Mouse (Mus musculus) ES-Bruce4 (cell line): ENCODE measurements around the gene Nup153. TPM values are rescaled to one million over a fixed set of nuclear protein-coding genes. Genes with fewer than 3 reads are reported as not detected.

Experiments used
- H3K27ac ChIP-seq: 2 replicates; pipeline ENCODE4 v1.5.1; 2012; ENCODE audit warnings: low read length, inconsistent platforms; ENCODE audit not compliant: insufficient read depth
- H3K27me3 ChIP-seq: 2 replicates; pipeline ENCODE4 v1.6.1; 2012; ENCODE audit warnings: mild to moderate bottlenecking, low read length, inconsistent platforms; ENCODE audit not compliant: control insufficient read depth, poor library complexity, insufficient read depth, severe bottlenecking
- H3K36me3 ChIP-seq: 2 replicates; pipeline ENCODE4 v1.6.1; 2012; ENCODE audit warnings: inconsistent platforms, mild to moderate bottlenecking, low read length, moderate library complexity; ENCODE audit not compliant: control insufficient read depth, poor library complexity, insufficient read depth, severe bottlenecking
- H3K4me1 ChIP-seq: one replicate; pipeline ENCODE4 v1.8.1; 2011; ENCODE audit warnings: low read length; ENCODE audit not compliant: control insufficient read depth, insufficient read depth
- H3K4me3 ChIP-seq: 2 replicates; pipeline ENCODE4 v1.5.1; 2011; ENCODE audit warnings: low read depth, mild to moderate bottlenecking, low read length
- H3K9ac ChIP-seq: 2 replicates; pipeline ENCODE4 v1.6.1; 2012; ENCODE audit warnings: low read depth, mild to moderate bottlenecking, inconsistent platforms; ENCODE audit not compliant: poor library complexity, severe bottlenecking
- H3K9me3 ChIP-seq: replicated peaks from 2 replicates; pipeline ENCODE4 v1.6.1; 2012; ENCODE audit warnings: mild to moderate bottlenecking, low read length, inconsistent platforms; ENCODE audit not compliant: control insufficient read depth, poor library complexity, insufficient read depth, severe bottlenecking
- CTCF ChIP-seq: IDR thresholded peaks from one replicate; pipeline ENCODE4 v1.8.1; 2011; ENCODE audit warnings: low read depth, low read length
- EP300 ChIP-seq: IDR thresholded peaks from 2 replicates; pipeline ENCODE4 v1.6.1; 2011; ENCODE audit warnings: low read depth, low read length; ENCODE audit not compliant: insufficient read depth
- POLR2A ChIP-seq: IDR thresholded peaks from one replicate; pipeline ENCODE4 v1.8.1; 2011; ENCODE audit warnings: low read length; ENCODE audit not compliant: insufficient read depth
- polyA plus RNA-seq: library from polyadenylated mRNA; stranded (reverse); fragments of >200 nt; gene quantifications from 2 replicates; pipeline ENCODE4 v1.2.4, GENCODE M21; 2011; ENCODE audit warnings: low read depth; ENCODE audit not compliant: missing spikeins, insufficient read depth, insufficient read length

Nup153 gene
- polyA plus RNA-seq, 1 experiment, result 232 TPM

DNA sequence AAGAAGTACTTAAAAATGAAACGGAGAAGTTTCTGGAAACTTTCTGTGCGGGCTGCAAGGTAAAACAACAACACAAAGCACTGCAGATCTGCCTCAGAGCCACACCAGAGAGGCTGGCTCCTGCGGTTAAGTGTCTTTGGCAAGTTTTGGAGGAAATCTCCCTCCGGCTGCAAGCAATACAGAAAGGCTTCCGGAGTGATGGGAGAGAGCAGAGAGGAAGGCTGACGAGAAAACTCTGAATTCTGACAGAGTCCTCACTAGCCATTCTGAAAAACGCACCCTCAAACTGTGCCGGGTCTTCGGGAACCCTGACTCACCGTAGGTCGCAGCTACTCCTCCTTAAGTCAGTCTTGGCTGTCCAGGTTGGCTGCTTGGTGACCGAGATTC is 8.7 kb upstream of the Nup153 start:
- Histone ChIP-seq H3K36me3 (no peaks in the 10 kb centered on the region), H3K9me3 (no peaks in the 10 kb centered on the region), H3K4me1 (peaks cover 2% of the 10 kb centered on the region), H3K4me3 (peak overlapping the region; percentile 51), H3K27ac (0 out of 2 replicates have a peak overlapping the region, but pooled peaks have one; percentile 9), H3K9ac (peak overlapping the region; percentile 19), H3K27me3 (no peaks in the 10 kb centered on the region)
- no peak for TF ChIP-seq POLR2A

- no peaks in the 10 kb centered on the region for H3K9me3 ChIP-seq
- TF ChIP-seq POLR2A (no peak), EP300 (no peak), CTCF (peak; percentile 3)
- peak overlapping the region; percentile 12; the same call in 1 of the 2 replicates for H3K27ac ChIP-seq
- H3K4me1 ChIP-seq, result peaks cover 2% of the 10 kb centered on the region
- peak overlapping the region; percentile 19 for H3K9ac ChIP-seq
- no peaks in the 10 kb centered on the region for H3K36me3 ChIP-seq
- peak overlapping the region; percentile 51 for H3K4me3 ChIP-seq
- no peaks in the 10 kb centered on the region for H3K27me3 ChIP-seq
Observed at GRCm38 (mm10) chr13:46735808-46736478, 8.2 kb upstream of the Nup153 start.

- Histone ChIP-seq H3K27me3 (no peaks in the 10 kb centered on the region), H3K9me3 (no peaks in the 10 kb centered on the region), H3K27ac (peak overlapping the region; percentile 12; the same call in 1 of the 2 replicates), H3K4me3 (0 out of 2 replicates have a peak overlapping the region, but pooled peaks have one; percentile 51), H3K9ac (peak overlapping the region; percentile 19), H3K36me3 (no peaks in the 10 kb centered on the region), H3K4me1 (peaks cover 2% of the 10 kb centered on the region)
- TF ChIP-seq EP300 (no peak), POLR2A (no peak), CTCF (no peak)
Observed at GRCm38 (mm10) chr13:46735219-46735807, 7.6 kb upstream of the Nup153 start.

GRCm38 (mm10) chr13:46729998-46730397 is 2.3 kb upstream of the Nup153 start:
- Histone ChIP-seq H3K9ac (no peak overlapping the region), H3K4me1 (no peaks in the 10 kb centered on the region), H3K4me3 (no peak overlapping the region), H3K27me3 (no peaks in the 10 kb centered on the region), H3K27ac (no peak overlapping the region), H3K36me3 (no peaks in the 10 kb centered on the region; the same call in 1 of the 2 replicates), H3K9me3 (no peaks in the 10 kb centered on the region)
- TF ChIP-seq CTCF (no peak), EP300 (no peak), POLR2A (no peak)

GRCm38 (mm10) chr13:46728411-46728810 is 671 bp upstream of the Nup153 start:
- TF ChIP-seq EP300 (no peak), CTCF (no peak), POLR2A (no peak)
- no peaks in the 10 kb centered on the region for H3K27me3 ChIP-seq
- peak overlapping the region; percentile 61 for H3K9ac ChIP-seq
- no peaks in the 10 kb centered on the region; the same call in 1 of the 2 replicates for H3K36me3 ChIP-seq
- peak overlapping the region; percentile 19 for H3K4me3 ChIP-seq
- H3K9me3 ChIP-seq, result no peaks in the 10 kb centered on the region
- H3K27ac ChIP-seq, result peak overlapping the region; percentile 49
- H3K4me1 ChIP-seq, result peaks cover 3% of the 10 kb centered on the region
